Mouse (Mus musculus) liver, embryonic 11.5 days (tissue): ENCODE data around the gene 4933411K16Rik. TPM values are rescaled to one million over a fixed set of nuclear protein-coding genes. Genes with fewer than 3 reads are reported as not detected.
A peak's percentile ranks its signal among the peaks of the same experiment; 100 is the strongest.

ENCODE experiments used
- ATAC-seq: fragments of 200-750 bp; cut with Nextera tagmentation; replicated peaks from 2 replicates; pipeline ENCODE4 v1.8.0; 2017; ENCODE audit warnings: moderate number of reproducible peaks, mild to moderate bottlenecking, moderate TSS enrichment, moderate library complexity; ENCODE audit not compliant: low FRiP score
- DNase-seq: peaks from one replicate; pipeline ENCODE4 v3.0.0-alpha.2; 2017; ENCODE audit warnings: low spot score
- H3K27ac ChIP-seq: fragments of 300-500 bp; sonication (generic); 2 replicates; pipeline ENCODE4 v1.5.1; 2014; ENCODE audit warnings: mild to moderate bottlenecking, low read depth, low read length, control low read depth
- H3K27me3 ChIP-seq: fragments of 300-500 bp; sonication (generic); replicated peaks from 2 replicates; pipeline ENCODE4 v1.6.1; 2014; ENCODE audit warnings: low read length, mixed read lengths; ENCODE audit not compliant: control insufficient read depth, insufficient read depth
- H3K36me3 ChIP-seq: fragments of 300-500 bp; sonication (generic); 2 replicates; pipeline ENCODE4 v1.6.1; 2014; ENCODE audit warnings: mild to moderate bottlenecking, low read length, moderate library complexity, mixed read lengths; ENCODE audit not compliant: control insufficient read depth, insufficient read depth
- H3K4me1 ChIP-seq: fragments of 300-500 bp; sonication (generic); replicated peaks from 2 replicates; pipeline ENCODE4 v1.6.1; 2014; ENCODE audit warnings: low read length, mixed read lengths; ENCODE audit not compliant: control insufficient read depth, insufficient read depth
- H3K4me2 ChIP-seq: fragments of 300-500 bp; sonication (generic); 2 replicates; pipeline ENCODE4 v1.6.1; 2014; ENCODE audit warnings: mild to moderate bottlenecking, control low read depth, moderate library complexity
- H3K4me3 ChIP-seq: fragments of 300-500 bp; sonication (generic); 2 replicates; pipeline ENCODE4 v1.5.1; 2014; ENCODE audit warnings: low read depth, low read length, control low read depth
- H3K9ac ChIP-seq: fragments of 300-500 bp; sonication (generic); 2 replicates; pipeline ENCODE4 v1.6.1; 2014; ENCODE audit warnings: low read depth, low read length, control low read depth
- H3K9me3 ChIP-seq: fragments of 300-500 bp; sonication (generic); 2 replicates; pipeline ENCODE4 v1.6.1; 2016; ENCODE audit warnings: low read length, inconsistent platforms, mixed read lengths; ENCODE audit not compliant: control insufficient read depth
- WGBS: fragments of 180-500 bp; shearing (Covaris S2); extraction: QIAGEN DNeasy Blood & Tissue Kit; methylation state at CpG from one replicate; pipeline ENCODE4 v1.1.7; 2014; 5-methylcytosine and 5-hydroxymethylcytosine counted together
- polyA plus RNA-seq: library from polyadenylated mRNA; unstranded; fragments of >200 nt; fragmentation: Nextera tagmentation; extraction: Ambion mirVana; gene quantifications from 2 replicates; pipeline ENCODE4 v1.2.1, GENCODE M21; 2014

Gene 4933411K16Rik
- polyA plus RNA-seq, 1 experiment from 2014 or later = 0.40 TPM

- 88% methylated on average over 7 of the region's 7 CpGs for WGBS
- no peak overlapping the region for H3K27ac ChIP-seq
These were observed 9.4 kb downstream of the 4933411K16Rik start for GRCm38 (mm10) chr19:42061443-42061842.

DNA sequence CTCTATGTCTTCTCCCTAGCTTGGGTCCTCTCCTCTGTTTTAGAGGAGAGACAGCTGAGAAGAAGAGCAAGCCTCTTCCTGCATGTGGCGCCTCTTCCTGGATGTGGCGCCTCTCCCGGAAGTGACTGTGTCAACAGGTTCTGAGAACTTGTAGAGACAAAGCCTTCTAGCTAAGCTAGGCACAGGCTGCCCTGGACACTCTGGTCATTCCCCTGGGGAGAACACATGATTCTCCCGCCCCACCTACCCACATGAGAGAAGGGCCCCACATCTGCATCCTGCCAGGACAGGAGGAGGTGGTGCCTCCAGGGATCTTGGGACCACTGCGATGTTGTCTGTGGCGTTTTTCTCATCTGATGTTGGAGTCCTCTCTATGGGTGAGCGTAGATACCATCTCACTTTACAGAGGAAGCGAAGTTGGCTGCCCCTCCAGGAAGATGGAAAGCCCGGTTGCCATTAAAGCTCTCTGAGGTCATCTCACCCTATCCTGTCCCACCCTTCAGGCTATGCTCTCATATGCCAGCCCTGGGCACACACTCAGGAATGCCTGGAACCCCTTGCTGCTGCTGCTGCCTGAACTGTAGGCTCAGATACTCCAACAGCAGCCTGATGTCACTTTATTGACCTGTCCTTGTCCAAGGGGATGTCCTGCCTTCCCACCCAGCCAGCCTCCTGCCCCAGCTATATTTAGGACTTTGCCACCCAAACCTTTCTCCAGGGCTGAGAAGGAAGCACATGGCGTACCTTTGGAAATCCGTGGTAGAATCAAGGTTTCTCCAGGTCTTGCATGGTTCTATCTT lies 16.6 kb downstream of the 4933411K16Rik start:
- H3K27me3 ChIP-seq = no peaks in the 10 kb centered on the region
- H3K36me3 ChIP-seq = no peaks in the 10 kb centered on the region
- H3K9ac ChIP-seq = no peak overlapping the region
- ATAC-seq (no peak), DNase-seq (no peak)
- no peak overlapping the region for H3K4me3 ChIP-seq
- no peak overlapping the region for H3K4me2 ChIP-seq
- H3K9me3 ChIP-seq = no peaks in the 10 kb centered on the region
- no peaks in the 10 kb centered on the region; the same call in 1 of the 2 replicates for H3K4me1 ChIP-seq
- 65% methylated on average over 11 of the region's 11 CpGs for WGBS
- H3K27ac ChIP-seq = no peak overlapping the region

More at GRCm38 (mm10) chr19:42061443-42061842, 9.4 kb downstream of the 4933411K16Rik start:
- Histone ChIP-seq H3K36me3 (no peaks in the 10 kb centered on the region), H3K27me3 (no peaks in the 10 kb centered on the region), H3K9me3 (no peaks in the 10 kb centered on the region), H3K4me1 (no peaks in the 10 kb centered on the region), H3K4me3 (no peak overlapping the region), H3K9ac (no peak overlapping the region), H3K4me2 (no peak overlapping the region)
- DNase-seq = no peak
- no peak for ATAC-seq

DNA sequence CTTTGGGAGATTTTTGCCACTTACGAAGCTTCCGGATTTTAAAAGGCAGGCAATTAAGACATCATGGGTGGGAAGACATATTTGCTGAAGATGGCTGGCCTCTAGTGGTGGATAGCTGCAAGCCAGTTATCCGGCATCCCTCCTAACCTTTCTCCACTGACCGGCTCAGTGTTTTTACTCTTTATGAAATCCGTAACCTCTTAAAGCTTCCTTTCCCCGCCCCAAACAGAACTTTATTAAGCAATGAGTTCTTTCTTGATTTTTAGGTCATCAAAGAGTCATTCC lies 17.1 kb downstream of the 4933411K16Rik start:
- Histone ChIP-seq H3K4me3 (no peak overlapping the region), H3K9me3 (no peaks in the 10 kb centered on the region), H3K27me3 (no peaks in the 10 kb centered on the region), H3K27ac (no peak overlapping the region), H3K4me2 (no peak overlapping the region), H3K9ac (no peak overlapping the region), H3K36me3 (no peaks in the 10 kb centered on the region), H3K4me1 (no peaks in the 10 kb centered on the region; the same call in 1 of the 2 replicates)
- no peak for ATAC-seq
- 61% methylated on average over 6 of the region's 6 CpGs for WGBS
- DNase-seq = no peak

- Histone ChIP-seq H3K9me3 (no peaks in the 10 kb centered on the region), H3K4me2 (no peak overlapping the region), H3K27ac (peak overlapping the region; percentile 25; the same call in 1 of the 2 replicates), H3K9ac (no peak overlapping the region), H3K4me3 (no peak overlapping the region), H3K27me3 (no peaks in the 10 kb centered on the region), H3K4me1 (no peaks in the 10 kb centered on the region; the same call in 1 of the 2 replicates), H3K36me3 (no peaks in the 10 kb centered on the region; the same call in 1 of the 2 replicates)
- ATAC-seq = no peak
- DNase-seq = no peak
- WGBS = 67% methylated on average over 7 of the region's 7 CpGs
These were observed 19.2 kb downstream of the 4933411K16Rik start for GRCm38 (mm10) chr19:42071221-42071620.

DNA sequence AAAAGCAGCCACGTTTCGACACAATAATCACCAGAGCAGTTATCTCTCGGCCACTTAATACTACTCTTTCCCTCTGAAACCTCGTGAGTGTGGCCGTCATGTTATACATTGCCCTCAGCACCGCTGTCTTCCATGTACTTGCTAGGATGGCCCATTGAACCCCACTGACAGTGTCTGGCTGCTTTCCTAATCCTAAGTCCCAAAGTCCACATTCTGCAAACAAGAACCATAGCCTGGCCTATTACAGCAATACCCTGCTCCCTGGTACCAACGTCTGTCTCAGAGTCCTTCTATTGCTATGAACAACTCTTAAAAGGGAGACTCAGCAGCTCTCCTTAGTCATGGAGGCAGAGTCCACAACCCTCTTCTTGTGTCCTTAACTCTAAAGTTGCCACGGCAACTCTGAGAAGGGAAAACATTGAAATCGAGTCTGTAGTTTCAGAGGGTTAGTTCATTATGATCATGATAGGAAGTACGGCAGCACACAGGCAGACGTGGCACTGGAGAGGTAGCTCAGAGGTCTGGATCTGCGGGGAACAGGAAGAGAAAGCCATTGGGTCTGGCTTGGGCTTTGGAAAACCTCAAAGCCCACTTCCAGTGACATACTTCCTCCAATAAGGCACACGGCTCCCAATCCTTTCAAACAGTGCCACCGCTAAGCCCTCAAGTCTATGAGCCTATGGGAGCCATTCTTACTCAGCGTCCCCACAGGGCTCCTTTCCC lies 20.0 kb downstream of the 4933411K16Rik start:
- Histone ChIP-seq H3K9ac (no peak overlapping the region), H3K36me3 (no peaks in the 10 kb centered on the region; the same call in 1 of the 2 replicates), H3K27ac (peak overlapping the region; percentile 40; the same call in 1 of the 2 replicates), H3K4me3 (no peak overlapping the region), H3K4me1 (no peaks in the 10 kb centered on the region; the same call in 1 of the 2 replicates), H3K9me3 (no peaks in the 10 kb centered on the region), H3K4me2 (no peak overlapping the region), H3K27me3 (no peaks in the 10 kb centered on the region)
- 69% methylated on average over 15 of the region's 15 CpGs for WGBS
- DNase-seq = no peak
- ATAC-seq = peak; percentile 39; the same call in 1 of the 2 replicates

GRCm38 (mm10) chr19:42072802-42073201 lies 20.8 kb downstream of the 4933411K16Rik start:
- Histone ChIP-seq H3K9me3 (no peaks in the 10 kb centered on the region), H3K27ac (no peak overlapping the region), H3K27me3 (no peaks in the 10 kb centered on the region), H3K36me3 (no peaks in the 10 kb centered on the region; the same call in 1 of the 2 replicates), H3K9ac (no peak overlapping the region), H3K4me2 (no peak overlapping the region), H3K4me1 (no peaks in the 10 kb centered on the region; the same call in 1 of the 2 replicates), H3K4me3 (no peak overlapping the region)
- DNase-seq (no peak), ATAC-seq (no peak)
- WGBS = 72% methylated on average over 7 of the region's 7 CpGs

- no peak for DNase-seq
- Histone ChIP-seq H3K27ac (no peak overlapping the region), H3K9me3 (no peaks in the 10 kb centered on the region), H3K9ac (no peak overlapping the region), H3K27me3 (no peaks in the 10 kb centered on the region), H3K4me1 (no peaks in the 10 kb centered on the region; the same call in none of the 2 replicates), H3K4me3 (no peak overlapping the region), H3K36me3 (no peaks in the 10 kb centered on the region; the same call in 1 of the 2 replicates), H3K4me2 (no peak overlapping the region)
- WGBS = 73% methylated on average over 2 of the region's 2 CpGs
- ATAC-seq = no peak
These were observed 23.0 kb downstream of the 4933411K16Rik start for GRCm38 (mm10) chr19:42075051-42075450.

DNA sequence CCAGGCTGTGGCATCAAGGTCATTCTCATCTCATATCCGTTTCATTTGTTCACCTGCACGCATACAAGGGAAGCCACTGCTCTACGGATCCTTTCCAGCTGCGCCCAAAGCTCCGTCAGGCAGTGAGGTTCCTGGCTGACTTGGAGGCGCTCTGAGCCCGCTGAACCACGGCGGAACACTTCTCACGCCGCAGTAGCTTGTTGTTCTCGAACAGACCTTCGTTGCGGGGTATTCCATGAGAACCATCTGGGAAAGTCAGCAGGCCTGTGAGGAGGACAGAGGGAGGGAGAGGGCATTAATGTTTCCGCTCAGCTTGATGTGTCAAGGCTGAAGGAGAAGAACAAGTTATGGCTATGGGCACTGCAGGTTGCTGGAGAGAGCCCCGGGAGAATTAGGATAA lies 23.9 kb downstream of the 4933411K16Rik start:
- no peak for ATAC-seq
- 91% methylated on average over 16 of the region's 16 CpGs for WGBS

More for the DNA sequence above, 23.9 kb downstream of the 4933411K16Rik start:
- Histone ChIP-seq H3K27me3 (no peaks in the 10 kb centered on the region), H3K36me3 (no peaks in the 10 kb centered on the region; the same call in 1 of the 2 replicates), H3K27ac (no peak overlapping the region), H3K9ac (no peak overlapping the region), H3K4me2 (no peak overlapping the region), H3K9me3 (no peaks in the 10 kb centered on the region), H3K4me3 (no peak overlapping the region), H3K4me1 (no peaks in the 10 kb centered on the region; the same call in none of the 2 replicates)
- DNase-seq = no peak
